ENCODE assay signal across 8 mouse cellular contexts in genomic region chr7:24299823-24300481, GRCm38 (mm10). TPM values are rescaled to one million over a fixed set of nuclear protein-coding genes. Genes with fewer than 3 reads are reported as not detected.
DNase-seq lines count a peak whose midpoint lies in the region; ATAC-seq and TF ChIP-seq lines count a peak whose summit lies in the region.

No protein-coding gene starts in this region.

- no peak for TF ChIP-seq CTCF in gastrocnemius, adult 2 months (IDR thresholded peaks at IDR 0.05)
- TF ChIP-seq CTCF in G1E (IDR thresholded peaks at IDR 0.05; ENCODE audit: low read depth, low read length): no peak

- no peaks in the 10 kb centered on the region for H3K27me3 ChIP-seq in G1E (ENCODE audit: insufficient read depth, low read length)
- H3K27me3 ChIP-seq in limb, embryonic 14.5 days (ENCODE audit: control insufficient read depth, insufficient read depth, low read length): no peaks in the 10 kb centered on the region
- H3K27me3 ChIP-seq in neural tube, embryonic 12.5 days (replicated peaks): no peaks in the 10 kb centered on the region

- peak overlapping the region; percentile 73 for H3K9ac ChIP-seq in limb, embryonic 14.5 days (ENCODE audit: low read depth, low read length, severe bottlenecking)
- H3K9ac ChIP-seq in neural tube, embryonic 12.5 days: peak overlapping the region; percentile 51

- intact Hi-C loops in gastrocnemius, adult 2 months (cut with DNase I): no loop called here
- intact Hi-C loops in heart, postnatal 14 days (cut with DNase I): loop anchor here (5.0 kb wide), 1 partner anchor 333 kb away; no protein-coding TSS in a partner anchor

- peak overlapping the region; percentile 95 for H3K4me3 ChIP-seq in gastrocnemius, adult 2 months
- peak overlapping the region; percentile 54; the same call in 1 of the 2 replicates for H3K4me3 ChIP-seq in G1E (ENCODE audit: low read depth, low read length)
- peak overlapping the region; percentile 52 for H3K4me3 ChIP-seq in limb, embryonic 14.5 days (replicated peaks; ENCODE audit: low read length)
- peak overlapping the region; percentile 67 for H3K4me3 ChIP-seq in neural tube, embryonic 12.5 days

- ATAC-seq in G1E (ENCODE audit: extremely low read depth, insufficient number of reproducible peaks, low FRiP score, poor library complexity, severe bottlenecking): no peak
- ATAC-seq in limb, embryonic 14.5 days (ENCODE audit: low FRiP score, low read depth): peak; percentile 9; the same call in 1 of the 2 replicates
- peak; percentile 26 for ATAC-seq in neural tube, embryonic 12.5 days (ENCODE audit: low FRiP score, low read depth)

- H3K36me3 ChIP-seq in G1E (replicated peaks): peaks cover 55% of the 10 kb centered on the region
- peaks cover 40% of the 10 kb centered on the region for H3K36me3 ChIP-seq in limb, embryonic 14.5 days (ENCODE audit: control insufficient read depth, insufficient read depth, low read length)
- peaks cover 34% of the 10 kb centered on the region for H3K36me3 ChIP-seq in neural tube, embryonic 12.5 days

- peak overlapping the region; percentile 86; the same call in 1 of the 2 replicates for H3K27ac ChIP-seq in gastrocnemius, adult 2 months
- H3K27ac ChIP-seq in limb, embryonic 14.5 days (replicated peaks; ENCODE audit: low read depth, low read length): peak overlapping the region; percentile 87
- H3K27ac ChIP-seq in neural tube, embryonic 12.5 days: no peak overlapping the region

- no peak for TF ChIP-seq POLR2A in limb, embryonic 14.5 days (IDR thresholded peaks at IDR 0.05; ENCODE audit: borderline replicate concordance, extremely low read depth, insufficient read depth, insufficient read length)

- no peaks in the 10 kb centered on the region; the same call in 1 of the 2 replicates for H3K9me3 ChIP-seq in G1E (replicated peaks)
- H3K9me3 ChIP-seq in limb, embryonic 14.5 days (ENCODE audit: control insufficient read depth, low read length): no peaks in the 10 kb centered on the region
- H3K9me3 ChIP-seq in neural tube, embryonic 12.5 days: no peaks in the 10 kb centered on the region

- DNase-seq in gastrocnemius, adult 2 months: no peak
- DNase-seq in gastrocnemius, adult 8-10 months (ENCODE audit: low spot score in 2 of 2): no peak
- DNase-seq in G1E (ENCODE audit: low spot score): no peak
- DNase-seq in embryo, embryonic 11 days: peak; percentile 37
- peak; percentile 4 to 9 for DNase-seq in heart, postnatal 14 days
- DNase-seq in limb, embryonic 14.5 days (ENCODE audit: low spot score): peak; percentile 37
- DNase-seq in frontal cortex, postnatal 10 days (ENCODE audit: low spot score in 2 of 2): no peak

- H3K4me1 ChIP-seq in G1E (ENCODE audit: insufficient read depth, low read depth, low read length): peaks cover 20% of the 10 kb centered on the region
- H3K4me1 ChIP-seq in limb, embryonic 14.5 days (ENCODE audit: control insufficient read depth, insufficient read depth, low read length): peaks cover 13% of the 10 kb centered on the region
- H3K4me1 ChIP-seq in neural tube, embryonic 12.5 days: peaks cover 16% of the 10 kb centered on the region

- H3K4me2 ChIP-seq in limb, embryonic 14.5 days (replicated peaks; ENCODE audit: low read depth, low read length, severe bottlenecking): peak overlapping the region; percentile 85
- H3K4me2 ChIP-seq in neural tube, embryonic 12.5 days (replicated peaks): peak overlapping the region; percentile 73

- 3% methylated on average over 18 of the region's 18 CpGs for WGBS in limb, embryonic 14.5 days
- WGBS in neural tube, embryonic 12.5 days: under 1% methylated on average over 18 of the region's 18 CpGs

RNA-seq across cellular contexts. Expression of gene Zfp61, which starts 1.1 kb away (rescaled TPM):
- 1 to 10 TPM; 2.6 to 4.1 TPM for total RNA-seq in gastrocnemius, adult 2 months (2021)
- total RNA-seq in gastrocnemius, adult 8-10 months (2022): 1 to 10 TPM; 2.8 to 4.9 (median 3.3) TPM
- total RNA-seq in G1E (2014; fragmentation: Nextera tagmentation): 14.7 and 19.0 TPM in 2 replicates
- 21.5 and 23.2 TPM in 2 replicates for total RNA-seq in G1E (2017)
- 3.9 and 5.0 TPM in 2 replicates for polyA plus RNA-seq in G1E (2012)
- total RNA-seq in heart, postnatal 14 days (2021): 1 to 10 TPM; 3.3 to 4.0 TPM
- 36.8 and 45.0 TPM in 2 replicates for polyA plus RNA-seq in limb, embryonic 14.5 days (2012; rRNA removed)
- polyA plus RNA-seq in limb, embryonic 14.5 days (2014; fragmentation: Nextera tagmentation; extraction: Ambion mirVana): 38.7 and 39.7 TPM in 2 replicates
- 41.3 and 43.7 TPM in 2 replicates for polyA plus RNA-seq in neural tube, embryonic 12.5 days (2016; fragmentation: Nextera tagmentation; extraction: Ambion mirVana)

RNA-seq across cellular contexts. Expression of gene Zfp94, which starts 16.5 kb away (rescaled TPM):
- 1 to 10 TPM; 2.4 to 2.5 TPM for total RNA-seq in gastrocnemius, adult 2 months (2021)
- total RNA-seq in gastrocnemius, adult 8-10 months (2022): 1 to 10 TPM; 1.7 to 3.1 (median 2.9) TPM
- total RNA-seq in G1E (2014; fragmentation: Nextera tagmentation): 8.9 and 12.5 TPM in 2 replicates
- total RNA-seq in G1E (2017): 5.4 and 6.0 TPM in 2 replicates
- 3.1 and 3.5 TPM in 2 replicates for polyA plus RNA-seq in G1E (2012)
- 1 to 10 TPM; 1.7 to 2.1 TPM for total RNA-seq in heart, postnatal 14 days (2021)
- polyA plus RNA-seq in limb, embryonic 14.5 days (2012; rRNA removed): 13.8 and 14.4 TPM in 2 replicates
- 11.7 and 12.6 TPM in 2 replicates for polyA plus RNA-seq in limb, embryonic 14.5 days (2014; fragmentation: Nextera tagmentation; extraction: Ambion mirVana)
- 16.3 and 18.4 TPM in 2 replicates for polyA plus RNA-seq in neural tube, embryonic 12.5 days (2016; fragmentation: Nextera tagmentation; extraction: Ambion mirVana)

RNA-seq across cellular contexts. Expression of gene Zfp93, which starts 29.7 kb away (rescaled TPM):
- total RNA-seq in gastrocnemius, adult 2 months (2021): 1 to 10 TPM; 4.3 to 5.9 TPM
- 1 to 10 TPM; 5.9 to 6.9 (median 6.2) TPM for total RNA-seq in gastrocnemius, adult 8-10 months (2022)
- total RNA-seq in G1E (2014; fragmentation: Nextera tagmentation): 1.9 and 2.4 TPM in 2 replicates
- total RNA-seq in G1E (2017): 2.3 and 2.4 TPM in 2 replicates
- 0.36 and 0.79 TPM in 2 replicates for polyA plus RNA-seq in G1E (2012)
- 1 to 10 TPM; 3.1 to 4.9 TPM for total RNA-seq in heart, postnatal 14 days (2021)
- polyA plus RNA-seq in limb, embryonic 14.5 days (2012; rRNA removed): 5.8 and 6.2 TPM in 2 replicates
- polyA plus RNA-seq in limb, embryonic 14.5 days (2014; fragmentation: Nextera tagmentation; extraction: Ambion mirVana): 8.2 and 14.2 TPM in 2 replicates
- 7.1 and 7.2 TPM in 2 replicates for polyA plus RNA-seq in neural tube, embryonic 12.5 days (2016; fragmentation: Nextera tagmentation; extraction: Ambion mirVana)

RNA-seq across cellular contexts. Expression of gene Tescl, which starts 33.8 kb away (rescaled TPM):
- not detected for total RNA-seq in gastrocnemius, adult 2 months (2021)
- not detected for total RNA-seq in gastrocnemius, adult 8-10 months (2022)
- total RNA-seq in G1E (2014; fragmentation: Nextera tagmentation) (not detected in 2 replicates), G1E (2017) (not detected in 2 replicates)
- not detected in 2 replicates for polyA plus RNA-seq in G1E (2012)
- total RNA-seq in heart, postnatal 14 days (2021): not detected
- 0.13 and 0.38 TPM in 2 replicates for polyA plus RNA-seq in limb, embryonic 14.5 days (2012; rRNA removed)
- polyA plus RNA-seq in limb, embryonic 14.5 days (2014; fragmentation: Nextera tagmentation; extraction: Ambion mirVana): not detected in 2 replicates
- polyA plus RNA-seq in neural tube, embryonic 12.5 days (2016; fragmentation: Nextera tagmentation; extraction: Ambion mirVana): not detected in 2 replicates

RNA-seq across cellular contexts. Expression of gene Zfp108, which starts 45.4 kb away (rescaled TPM):
- total RNA-seq in gastrocnemius, adult 2 months (2021): 1 to 10 TPM; 1.9 to 2.3 TPM
- 1 to 10 TPM; 2.0 to 2.4 (median 2.2) TPM for total RNA-seq in gastrocnemius, adult 8-10 months (2022)
- total RNA-seq in G1E (2014; fragmentation: Nextera tagmentation) (0.30 TPM in 1 of 2 replicates, not detected in the other), G1E (2017) (0.17 and 0.22 TPM in 2 replicates)
- not detected in 2 replicates for polyA plus RNA-seq in G1E (2012)
- total RNA-seq in heart, postnatal 14 days (2021): 1 to 10 TPM; 1.8 to 1.9 TPM
- polyA plus RNA-seq in limb, embryonic 14.5 days (2012; rRNA removed): 3.1 and 4.1 TPM in 2 replicates
- polyA plus RNA-seq in limb, embryonic 14.5 days (2014; fragmentation: Nextera tagmentation; extraction: Ambion mirVana): 4.8 and 6.1 TPM in 2 replicates
- polyA plus RNA-seq in neural tube, embryonic 12.5 days (2016; fragmentation: Nextera tagmentation; extraction: Ambion mirVana): 3.3 and 3.7 TPM in 2 replicates

Comparison
In these comparisons a context has a peak if more than half of its experiments do, and no peak if none do; other contexts are left out.
1. DNase-seq: peak in embryo, embryonic 11 days (single experiment), heart, postnatal 14 days (2 of 2) and limb, embryonic 14.5 days (single experiment); none in gastrocnemius, adult 2 months (single experiment), gastrocnemius, adult 8-10 months (0 of 2), G1E (single experiment) and frontal cortex, postnatal 10 days (0 of 2).
2. Peak in every context shown above with its lines, with median percentiles within 50 percentile points of each other: H3K4me3 ChIP-seq.